Mouse (Mus musculus): Measurements from ENCODE around the gene Ccdc63. TPM values are rescaled to one million over a fixed set of nuclear protein-coding genes. Genes with fewer than 3 reads are reported as not detected.

Ccdc63 gene
- total RNA-seq, 2 experiments from 2014 or later: not detected

DNA sequence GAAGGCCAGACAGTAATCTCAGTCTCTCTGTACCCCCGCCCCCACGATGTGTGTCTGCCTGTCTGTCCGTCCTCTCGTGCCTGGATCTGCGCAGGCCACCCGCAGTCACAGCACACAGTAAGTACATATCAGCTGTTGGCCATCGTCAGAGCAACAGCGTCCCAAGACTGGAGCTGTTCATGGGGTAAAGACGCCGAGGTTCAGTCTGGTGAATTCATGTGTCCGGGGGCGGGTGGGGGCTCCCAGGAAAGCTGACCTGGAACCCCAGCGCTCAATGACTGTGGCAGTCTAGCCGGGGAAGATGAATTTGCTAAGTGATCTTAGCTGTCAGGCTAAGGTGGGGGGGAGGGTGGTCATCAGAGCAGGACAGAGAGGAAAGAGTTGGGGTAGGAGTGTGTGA is 46.9 kb downstream of the Ccdc63 start:
- no peak for DNase-seq
- intact Hi-C loops (cut with DNase I): no loop called here

- intact Hi-C loops (cut with DNase I): no loop called here
- DNase-seq: no peak
Measured at GRCm38 (mm10) chr5:122092794-122093193, 47.8 kb downstream of the Ccdc63 start.

DNA sequence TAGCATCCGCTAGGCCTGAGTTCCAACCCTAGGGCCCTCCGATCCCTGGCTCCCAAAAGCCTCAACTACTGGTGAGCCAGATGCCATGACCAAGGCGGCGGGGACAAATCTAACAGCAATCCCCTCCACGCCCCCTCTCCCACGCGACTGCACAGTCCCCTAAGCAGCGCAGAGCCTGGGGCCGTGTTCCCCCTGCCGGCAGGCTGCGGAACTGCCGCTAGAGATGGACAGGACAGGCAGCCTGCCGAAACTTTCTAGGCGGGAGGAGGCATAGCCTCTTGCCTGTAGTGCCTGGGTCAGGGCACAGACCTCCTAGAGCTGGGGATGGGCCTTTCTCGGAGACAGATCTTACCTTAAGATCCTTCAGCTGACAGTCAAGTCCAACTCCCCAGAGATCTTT is 49.6 kb downstream of the Ccdc63 start:
- DNase-seq: no peak
- intact Hi-C loops (cut with DNase I): no loop called here

DNA sequence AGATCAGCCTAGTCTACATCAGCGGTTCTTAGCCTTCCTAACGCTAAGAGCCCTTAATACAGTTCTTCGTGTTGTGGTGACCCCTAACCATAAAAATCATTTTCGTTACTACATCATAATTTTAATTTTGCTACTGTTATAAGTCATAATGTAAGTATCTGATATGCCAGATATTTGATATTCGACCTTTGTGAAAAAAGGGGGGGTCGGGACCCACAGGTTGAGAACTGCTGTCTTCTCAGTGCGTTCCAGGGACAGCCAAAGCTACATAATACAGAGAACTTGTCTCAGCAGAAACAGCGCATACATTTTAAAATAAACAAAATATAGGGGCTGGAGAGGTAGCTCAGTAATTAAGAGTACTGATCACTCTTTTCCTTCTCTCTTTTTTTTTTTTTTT is 51.0 kb downstream of the Ccdc63 start:
- intact Hi-C loops (cut with DNase I): loop anchor here (1.0 to 5.0 kb wide), 5 partner anchors 39 to 217 kb away; partner anchors contain the start of gene Cux2
- DNase-seq: no peak

GRCm38 (mm10) chr5:122088917-122089316 is 51.7 kb downstream of the Ccdc63 start:
- peak; percentile 87 to 90 for DNase-seq
- intact Hi-C loops (cut with DNase I): loop anchor here (1.0 to 5.0 kb wide), 5 partner anchors 38 to 217 kb away; partner anchors contain the start of gene Cux2

- intact Hi-C loops (cut with DNase I): loop anchor here (5.0 kb wide), 1 partner anchor 194 kb away; no protein-coding TSS in a partner anchor
- no peak for DNase-seq
Measured at GRCm38 (mm10) chr5:122086121-122086520, 54.5 kb downstream of the Ccdc63 start.

DNA sequence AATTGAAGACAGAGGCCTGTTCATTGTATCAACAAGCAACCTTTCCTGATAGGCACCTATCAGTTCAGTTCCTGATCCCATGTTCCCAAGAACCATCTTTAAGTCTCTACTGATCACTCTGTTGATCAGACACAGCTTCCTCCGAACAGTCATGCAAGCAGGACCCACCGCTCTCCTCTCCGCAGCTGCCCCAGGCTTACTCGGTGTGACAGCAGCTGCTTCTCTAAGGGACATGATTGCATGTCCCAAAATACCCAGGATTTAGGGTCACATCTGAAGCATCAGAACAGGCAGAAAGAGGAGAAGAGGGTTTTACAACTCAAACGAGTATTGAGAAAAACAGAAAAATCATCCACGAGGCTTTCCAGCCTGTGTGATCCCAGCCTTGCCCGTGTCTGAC is 55.3 kb downstream of the Ccdc63 start:
- no peak for DNase-seq
- intact Hi-C loops (cut with DNase I): loop anchor here (5.0 kb wide), 1 partner anchor 193 kb away; no protein-coding TSS in a partner anchor

- no peak for DNase-seq
- intact Hi-C loops (cut with DNase I): no loop called here
Measured at GRCm38 (mm10) chr5:122084470-122084869, 56.2 kb downstream of the Ccdc63 start.

GRCm38 (mm10) chr5:122083282-122083681 is 57.3 kb downstream of the Ccdc63 start:
- no peak for DNase-seq
- intact Hi-C loops (cut with DNase I): no loop called here

DNA sequence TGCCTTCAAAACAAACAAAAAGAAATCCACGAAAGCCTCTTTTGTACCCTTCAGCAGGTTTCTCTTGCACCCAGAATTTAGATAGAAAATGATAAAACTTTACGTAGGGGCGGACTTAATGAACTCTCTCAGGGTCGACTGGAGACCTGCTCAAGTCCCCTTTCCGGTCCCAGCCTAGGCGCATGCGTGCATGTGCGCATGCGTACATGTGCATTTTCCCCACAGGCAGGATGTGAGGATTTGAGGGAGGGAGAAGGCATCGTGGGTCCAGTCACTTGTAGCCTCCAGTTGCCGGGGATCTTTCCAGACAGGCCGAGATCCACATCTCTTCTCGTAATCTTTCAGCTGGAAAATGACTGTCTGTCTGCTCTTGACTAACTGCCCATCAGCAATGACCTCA is 59.2 kb downstream of the Ccdc63 start:
- DNase-seq: no peak

GRCm38 (mm10) chr5:122080930-122081329 is 59.7 kb downstream of the Ccdc63 start:
- intact Hi-C loops (cut with DNase I): no loop called here
- DNase-seq: no peak

More for the DNA sequence above, 59.2 kb downstream of the Ccdc63 start:
- intact Hi-C loops (cut with DNase I): no loop called here

DNA sequence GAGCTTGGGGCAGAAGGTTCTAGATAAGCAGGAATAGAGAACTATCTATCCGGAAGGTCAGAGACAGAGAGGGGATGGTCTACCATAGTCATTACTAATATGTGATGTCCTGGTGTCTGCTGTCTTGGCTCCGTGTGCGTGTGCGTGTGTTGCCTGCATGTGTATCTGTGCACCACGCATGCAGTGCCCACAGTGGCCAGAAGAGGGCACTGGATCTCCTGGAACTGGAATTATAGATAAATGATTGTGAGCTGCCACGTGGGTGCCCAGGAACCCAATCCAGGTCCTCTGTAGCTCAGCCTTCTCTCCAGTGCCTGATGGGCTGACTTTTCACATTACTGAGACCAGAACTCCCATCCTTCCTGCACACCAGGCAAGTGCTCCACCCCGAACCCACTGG is 60.8 kb downstream of the Ccdc63 start:
- intact Hi-C loops (cut with DNase I): no loop called here
- no peak for DNase-seq

GRCm38 (mm10) chr5:122077244-122077643 is 63.4 kb downstream of the Ccdc63 start:
- intact Hi-C loops (cut with DNase I): no loop called here
- no peak for DNase-seq

GRCm38 (mm10) chr5:122075736-122076135 is 64.9 kb downstream of the Ccdc63 start:
- DNase-seq: no peak
- intact Hi-C loops (cut with DNase I): no loop called here

DNA sequence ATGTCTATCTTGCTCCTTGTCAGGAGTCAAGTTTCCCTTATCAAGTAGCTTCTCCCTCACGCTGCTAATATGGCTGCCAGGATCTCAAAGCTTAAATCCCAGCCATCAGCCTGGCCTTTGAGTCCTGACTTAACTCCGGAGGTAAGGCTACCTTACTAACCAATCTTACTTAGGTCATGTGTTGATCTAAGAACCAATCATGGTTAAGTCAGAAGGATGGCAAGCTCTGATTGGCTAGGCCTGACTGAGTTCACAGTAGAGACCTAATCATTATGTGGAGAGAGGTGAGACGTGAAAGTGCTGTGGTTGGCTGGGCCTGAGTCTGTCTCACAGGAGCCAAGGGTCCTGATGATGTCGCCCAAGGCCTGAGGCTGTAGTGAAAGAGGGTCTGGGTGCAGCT is 68.6 kb downstream of the Ccdc63 start:
- DNase-seq: no peak
- intact Hi-C loops (cut with DNase I): no loop called here

DNA sequence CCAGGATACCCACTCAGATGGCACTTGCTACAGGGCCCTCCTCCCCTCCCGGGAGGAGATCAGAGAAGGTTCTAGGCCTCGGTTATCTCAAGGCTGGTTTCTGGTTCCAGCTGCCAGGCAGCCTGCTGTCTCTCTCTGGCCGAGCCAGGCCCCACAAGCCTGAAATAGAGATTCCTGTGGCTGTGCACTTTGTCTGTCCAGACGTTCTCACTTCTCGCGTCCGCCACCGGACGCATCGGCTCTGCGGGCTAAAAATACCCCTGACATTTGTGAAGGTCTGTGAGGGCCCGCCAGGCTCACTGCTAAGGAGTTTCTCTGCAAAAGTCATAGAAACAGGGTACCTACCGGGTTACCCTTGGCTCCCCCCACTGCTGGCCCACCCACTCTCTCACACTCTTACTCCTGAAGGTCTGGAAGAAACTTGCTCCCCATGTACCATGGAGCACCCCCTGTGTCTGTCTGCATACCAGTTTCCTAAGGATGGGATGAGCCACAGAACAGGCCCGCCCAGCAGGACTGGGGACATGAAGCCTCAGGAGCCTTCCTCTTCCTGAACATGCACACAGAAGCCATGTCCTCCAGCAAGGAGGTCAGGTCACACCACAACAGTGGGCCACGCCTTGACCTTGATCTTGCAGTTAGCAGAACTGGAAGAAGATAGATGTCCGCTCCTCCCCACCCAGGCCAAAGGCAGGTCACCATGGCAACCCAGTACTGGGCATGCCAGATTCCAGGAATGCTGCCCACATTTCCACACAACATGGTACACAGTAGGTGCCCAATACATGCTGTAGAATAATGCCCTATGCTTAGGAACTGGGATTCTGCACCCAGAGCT is 69.4 kb downstream of the Ccdc63 start:
- peak in 1 of 2 experiments; percentile 37 for DNase-seq
- intact Hi-C loops (cut with DNase I): no loop called here

DNA sequence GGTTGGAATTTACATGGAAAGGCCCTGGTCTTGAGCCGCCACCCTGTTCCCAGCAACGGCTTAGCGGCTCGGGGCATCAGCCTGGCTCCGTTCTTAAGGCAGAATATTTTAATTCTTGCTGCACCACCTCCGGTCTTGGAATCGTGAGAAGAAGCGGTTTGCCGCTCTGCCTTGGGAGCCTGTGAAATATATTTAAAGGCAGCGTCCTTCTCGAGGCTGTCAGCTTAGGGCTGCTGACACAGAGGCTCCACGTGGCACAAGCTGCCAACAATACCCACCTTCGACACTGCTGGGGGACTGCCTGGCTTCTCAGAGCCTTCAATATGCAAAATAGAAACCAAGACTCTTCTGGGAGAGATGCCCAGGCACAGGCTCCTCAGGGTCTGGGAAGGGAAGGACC is 72.1 kb downstream of the Ccdc63 start:
- intact Hi-C loops (cut with DNase I): no loop called here
- no peak for DNase-seq

- intact Hi-C loops (cut with DNase I): no loop called here
- no peak for DNase-seq
Measured at GRCm38 (mm10) chr5:122063204-122063933, 77.3 kb downstream of the Ccdc63 start.

- DNase-seq: no peak
- intact Hi-C loops (cut with DNase I): no loop called here
Measured at GRCm38 (mm10) chr5:122062479-122062878, 78.1 kb downstream of the Ccdc63 start.

- no peak for DNase-seq
- intact Hi-C loops (cut with DNase I): no loop called here
Measured at GRCm38 (mm10) chr5:122060767-122061333, 79.8 kb downstream of the Ccdc63 start.

Measured in heart, postnatal 36 days (tissue).